Mouse (Mus musculus) granulocyte monocyte progenitor cell, adult 5-6 weeks (primary cell): ENCODE data around the gene Znrd1as. TPM values are rescaled to one million over a fixed set of nuclear protein-coding genes. Genes with fewer than 3 reads are reported as not detected.
A peak's percentile ranks its signal among the peaks of the same experiment; 100 is the strongest.

Experiments
- ATAC-seq: replicated peaks from 2 replicates; pipeline ENCODE4 v1.8.0; 2016; ENCODE audit warnings: mild to moderate bottlenecking, moderate TSS enrichment, inconsistent platforms; ENCODE audit not compliant: poor library complexity, severe bottlenecking
- total RNA-seq, 2 experiments: library from RNA; stranded (forward) in 1 of 2; stranded (reverse) in 1 of 2; fragments of 200-712, 200-1000 nt in 1 of 2; fragments of >200 nt in 1 of 2; fragmentation: Nextera tagmentation in 1 of 2; gene quantifications; 2 replicates each; pipeline ENCODE4 v1.2.3; 2014 to 2017

The Znrd1as gene
- total RNA-seq, 2 experiments from 2014 or later, result 1.1 to 9.1 TPM

DNA sequence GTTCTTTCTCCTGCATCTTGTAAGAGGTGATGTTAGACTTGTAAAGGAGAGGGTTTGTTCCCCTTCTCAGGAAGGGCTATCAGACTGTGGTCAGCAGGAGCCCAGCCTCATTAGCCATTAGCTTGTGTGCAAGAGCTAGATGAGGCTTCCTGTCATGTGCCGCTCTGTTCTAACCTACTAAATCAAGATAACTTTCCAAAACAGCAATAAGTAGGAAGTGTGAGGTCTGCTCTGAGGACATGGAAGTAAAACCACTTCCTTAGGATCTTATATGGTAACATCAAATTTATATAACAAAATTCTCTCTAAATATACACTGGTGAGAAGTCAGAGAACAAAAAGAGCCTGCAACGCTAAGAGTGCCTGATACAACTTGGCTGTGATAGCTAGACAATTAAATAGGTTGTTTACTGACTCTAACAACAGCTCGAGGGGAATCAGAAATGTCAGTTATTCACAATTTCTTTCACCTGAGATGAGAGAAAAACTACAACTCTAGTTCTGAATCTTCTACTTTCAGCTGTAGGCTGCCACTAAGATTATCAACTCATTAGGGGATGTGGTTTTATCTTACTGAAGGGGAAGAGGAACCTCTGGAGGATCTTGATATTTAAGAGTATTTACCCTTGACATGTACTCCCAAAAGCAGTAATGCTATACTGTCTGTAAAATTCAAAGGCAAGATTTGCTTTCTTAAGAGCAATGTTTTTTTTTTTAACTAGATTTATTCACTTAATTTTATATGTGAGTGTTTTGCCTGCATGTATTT is 34.1 kb downstream of the Znrd1as start:
- ATAC-seq, result peak; percentile 82

DNA sequence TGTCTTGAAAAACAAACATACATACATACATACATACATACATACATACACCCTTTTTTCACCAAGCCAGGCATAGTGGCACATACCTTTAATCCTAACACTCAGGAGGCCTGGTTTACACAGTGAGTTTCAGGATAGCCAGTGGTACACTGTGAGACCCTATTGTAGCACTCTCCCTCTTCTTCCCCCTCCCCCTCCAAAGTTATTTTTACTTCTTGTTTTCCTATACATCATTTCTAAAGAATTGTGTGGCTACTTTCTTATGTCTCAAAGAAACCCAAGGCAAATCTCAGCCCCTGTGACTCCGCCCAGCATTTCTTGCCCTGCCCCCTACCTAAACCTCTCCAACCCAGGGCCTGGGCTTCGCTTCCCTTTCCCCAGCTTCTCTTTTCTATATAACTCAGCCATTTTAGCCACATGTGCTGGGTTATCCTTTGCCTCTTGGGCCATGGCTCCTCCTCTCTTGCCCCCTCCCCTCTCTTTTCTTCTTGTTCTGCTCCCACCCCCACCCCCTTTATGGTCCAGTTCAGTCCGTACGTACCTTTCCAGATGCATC is 35.5 kb downstream of the Znrd1as start:
- ATAC-seq, result peak; percentile 38

DNA sequence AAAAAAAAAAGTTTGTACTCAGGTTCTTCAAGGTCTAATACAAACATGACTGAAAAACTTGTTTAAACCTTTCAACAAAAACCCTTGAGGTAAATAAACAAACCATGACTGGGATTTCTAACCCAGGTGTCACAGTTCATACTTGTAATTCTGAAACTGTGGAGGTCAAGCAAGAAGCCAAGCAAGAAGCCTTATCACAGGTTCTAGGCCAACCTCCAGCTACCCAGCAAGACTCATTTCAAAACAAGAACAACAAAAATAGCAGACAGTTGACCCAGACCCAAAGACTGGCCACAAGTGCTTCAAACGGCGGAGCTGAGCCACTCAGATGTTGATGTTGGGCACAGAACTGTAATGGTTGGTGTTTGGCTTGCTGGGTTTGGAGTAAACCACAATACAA is 36.1 kb downstream of the Znrd1as start:
- ATAC-seq, result no peak

DNA sequence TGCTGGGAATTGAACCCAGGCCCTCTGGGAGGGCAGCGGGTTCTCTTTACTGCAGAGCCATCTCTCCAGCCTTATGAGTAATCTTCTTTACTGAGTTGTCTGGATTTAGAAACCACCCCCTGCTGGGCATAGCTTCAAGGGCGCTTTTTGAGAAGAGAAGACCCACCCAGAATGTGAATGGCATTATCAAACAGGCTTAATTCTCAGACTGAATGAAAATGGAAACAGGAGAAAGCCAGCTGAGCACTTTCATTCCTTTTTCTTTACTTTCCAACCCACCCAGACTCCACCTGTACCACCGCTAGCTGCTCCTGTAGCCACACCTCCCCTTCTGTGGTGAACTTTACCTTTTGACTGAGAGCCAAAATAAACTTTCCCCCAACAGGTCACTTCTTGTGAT is 37.1 kb downstream of the Znrd1as start:
- no peak for ATAC-seq

DNA sequence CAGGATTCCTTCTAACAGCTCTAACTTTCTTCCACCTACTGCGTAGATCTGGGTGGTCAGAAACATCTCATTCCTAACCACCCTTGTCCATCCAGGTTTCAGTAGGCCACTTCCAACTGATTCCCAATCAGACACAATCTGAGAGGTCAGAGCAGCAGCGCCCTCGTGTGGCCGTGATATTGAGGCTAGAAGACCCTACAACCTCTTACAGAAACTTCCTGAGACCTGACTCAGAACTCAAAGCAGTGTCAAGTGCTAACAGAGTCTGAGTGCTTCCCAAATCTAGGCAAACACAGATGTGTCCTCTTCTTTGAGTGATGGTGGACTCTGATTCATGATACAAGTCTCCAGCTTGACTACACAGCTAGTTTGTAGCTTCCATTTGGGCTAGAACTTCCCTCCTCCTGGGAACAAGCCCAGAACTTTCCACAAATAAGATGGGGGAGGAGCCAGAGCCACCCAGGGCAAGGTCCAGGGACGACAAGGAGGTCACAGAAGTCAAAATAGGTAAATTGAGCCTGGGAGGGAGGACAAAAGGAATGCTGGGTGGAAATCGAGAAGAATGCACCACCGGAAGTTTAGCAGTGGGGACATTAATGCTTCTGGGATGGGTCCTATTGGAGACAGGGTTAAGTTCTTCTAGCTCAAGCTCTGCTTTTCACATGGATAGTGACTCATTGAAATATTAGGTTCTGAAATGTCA is 38.8 kb downstream of the Znrd1as start:
- ATAC-seq, result peak; percentile 45

DNA sequence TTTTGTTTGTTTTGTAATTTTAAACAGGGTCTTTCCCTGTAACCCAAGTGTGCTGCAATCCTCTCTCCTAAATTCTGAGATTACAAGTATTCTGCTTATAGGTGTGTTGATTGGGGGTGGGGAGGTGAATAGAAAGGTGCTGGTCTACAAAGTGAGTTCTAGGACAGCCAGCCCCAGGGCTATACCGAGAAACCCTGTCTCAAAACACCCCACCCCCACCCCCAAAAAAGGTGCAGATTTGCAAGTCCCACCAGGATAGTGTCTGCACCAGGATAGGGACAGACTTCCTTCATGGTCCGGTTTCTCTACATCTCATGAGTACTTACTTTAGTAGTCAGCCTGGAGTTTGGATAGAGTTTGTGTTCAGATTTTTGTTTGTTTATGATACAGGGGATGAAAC is 40.1 kb downstream of the Znrd1as start:
- ATAC-seq, result no peak

DNA sequence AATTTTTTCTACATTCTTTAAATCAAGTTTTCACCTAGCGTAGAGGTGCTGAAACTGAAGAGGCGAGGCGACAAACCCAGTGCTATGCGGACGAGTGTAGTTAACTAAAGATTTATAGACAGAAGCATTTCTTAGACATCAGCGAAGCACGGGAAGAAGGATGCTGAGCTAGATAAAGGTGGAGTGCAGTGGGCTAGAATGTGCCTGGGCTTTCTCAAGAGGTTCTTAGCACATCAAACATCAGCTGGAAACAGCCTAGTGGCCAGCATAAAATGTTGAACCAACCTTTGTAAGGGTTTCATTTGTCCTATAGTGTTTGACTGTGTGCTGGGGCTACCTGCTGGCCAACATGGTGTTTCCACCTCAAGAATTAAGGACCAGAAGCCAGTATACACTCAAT is 42.5 kb downstream of the Znrd1as start, which contains the start of gene Zfp57:
Zfp57 (plus strand) TSS at position 301 of the 400 bp plus-strand sequence.
- no peak for ATAC-seq

DNA sequence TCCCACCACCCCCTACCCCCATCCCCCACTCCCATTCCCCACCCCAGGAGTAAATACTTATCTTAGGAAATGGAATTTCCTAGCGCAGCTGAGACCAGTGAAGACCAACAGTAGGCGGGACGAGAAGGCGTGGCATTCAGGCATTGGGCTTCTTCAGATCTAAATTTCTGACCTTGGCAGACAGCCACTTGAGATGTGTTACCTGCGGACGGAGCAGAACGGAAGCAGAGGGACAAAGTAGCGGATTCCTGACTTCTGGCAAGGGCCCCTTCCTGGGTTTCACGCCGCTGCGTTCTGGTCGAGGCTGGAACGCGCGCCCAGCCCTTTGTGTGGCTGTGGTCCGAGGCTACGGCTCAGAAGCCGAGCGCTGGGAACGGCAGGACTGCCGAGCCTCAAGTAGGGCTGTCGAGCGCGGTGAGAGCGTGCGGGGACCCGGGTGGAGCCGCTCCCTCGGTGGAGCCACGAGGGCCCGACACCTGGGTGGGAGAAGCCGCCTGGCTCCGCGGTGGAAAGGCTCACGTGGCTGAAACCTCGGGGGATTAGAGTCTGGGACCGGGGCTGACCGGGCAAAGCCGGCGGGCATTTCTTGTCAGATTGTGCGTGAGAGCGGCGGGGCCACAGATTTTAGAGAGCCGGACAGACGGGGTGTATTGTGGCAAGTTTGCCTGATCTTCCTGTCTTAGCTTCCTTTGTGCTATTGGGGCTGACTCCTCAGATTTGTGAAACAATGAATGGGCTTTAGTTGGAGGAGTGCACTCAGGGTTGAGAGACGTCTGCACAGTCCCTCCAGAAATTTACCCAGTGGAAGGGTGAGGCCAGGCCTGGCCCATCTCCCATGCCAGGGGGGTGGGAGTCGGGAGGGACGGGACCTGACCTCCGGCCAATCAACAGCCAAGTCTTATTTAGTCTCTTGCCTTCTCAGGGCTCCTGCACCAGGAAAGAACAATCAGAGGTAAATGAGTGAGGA is 44.3 kb downstream of the Znrd1as start:
- peak; percentile 63 for ATAC-seq

DNA sequence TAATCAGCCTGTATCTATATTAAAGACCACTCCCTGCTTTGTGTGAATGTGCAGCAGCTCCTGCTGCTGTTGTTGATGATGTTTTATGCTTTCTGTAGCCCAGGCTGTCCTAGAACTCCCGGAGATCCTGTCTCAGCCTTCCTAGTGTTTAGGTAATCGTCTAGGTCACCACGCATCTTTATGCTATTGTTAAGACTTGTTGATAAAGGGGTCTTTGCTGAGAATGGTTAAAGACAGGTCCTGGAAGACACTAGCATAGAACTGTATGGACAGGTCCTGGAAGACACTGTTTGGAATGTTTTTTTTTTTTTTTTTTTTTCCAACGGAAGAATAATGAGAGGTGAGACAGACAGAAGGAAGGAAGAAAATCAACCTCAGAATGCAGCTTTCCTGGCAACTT is 45.0 kb downstream of the Znrd1as start:
- no peak for ATAC-seq

DNA sequence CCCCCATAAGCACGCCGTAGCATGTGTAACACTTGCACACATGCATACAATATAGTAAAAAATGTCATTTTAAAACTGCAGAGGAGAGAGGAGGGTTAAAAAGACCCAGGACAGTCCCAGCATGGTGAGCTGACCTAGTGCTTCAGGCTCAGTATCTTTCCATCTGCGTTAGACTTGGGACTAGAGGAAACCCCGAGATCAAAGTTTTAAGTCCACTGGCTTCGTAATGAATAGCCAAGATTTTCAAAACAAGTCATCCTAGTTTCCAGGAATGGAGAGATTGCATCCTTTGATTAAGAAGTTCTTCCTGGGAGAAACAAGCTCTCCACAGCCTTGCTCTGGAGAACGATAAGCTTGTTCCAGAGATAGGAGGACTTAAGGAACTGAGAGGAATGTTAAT is 49.8 kb downstream of the Znrd1as start:
- ATAC-seq, result no peak

DNA sequence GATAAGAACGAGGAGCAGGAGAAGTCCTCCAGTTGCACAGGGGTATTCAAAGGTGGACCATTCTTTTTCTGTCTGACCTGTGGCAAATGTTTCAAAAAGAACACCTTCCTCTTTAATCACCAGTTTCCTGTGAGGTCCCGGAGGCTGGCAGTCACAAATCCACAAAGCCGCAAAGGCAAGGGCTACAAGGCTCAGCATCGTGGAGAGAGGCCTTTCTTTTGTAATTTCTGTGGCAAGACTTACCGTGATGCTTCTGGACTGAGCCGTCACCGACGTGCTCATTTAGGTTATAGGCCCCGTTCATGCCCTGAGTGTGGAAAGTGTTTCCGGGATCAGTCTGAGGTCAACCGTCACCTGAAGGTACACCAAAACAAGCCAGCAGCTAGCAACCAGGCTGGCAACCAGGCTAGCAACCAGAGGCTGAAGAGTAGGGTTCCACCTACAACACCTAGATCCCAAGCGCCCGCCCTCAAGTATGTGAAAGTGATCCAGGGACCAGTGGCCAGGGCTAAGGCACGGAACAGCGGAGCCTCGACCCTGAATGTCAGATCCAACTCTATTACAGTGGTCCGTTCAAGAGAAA is 51.2 kb downstream of the Znrd1as start:
- ATAC-seq, result peak; percentile 96

DNA sequence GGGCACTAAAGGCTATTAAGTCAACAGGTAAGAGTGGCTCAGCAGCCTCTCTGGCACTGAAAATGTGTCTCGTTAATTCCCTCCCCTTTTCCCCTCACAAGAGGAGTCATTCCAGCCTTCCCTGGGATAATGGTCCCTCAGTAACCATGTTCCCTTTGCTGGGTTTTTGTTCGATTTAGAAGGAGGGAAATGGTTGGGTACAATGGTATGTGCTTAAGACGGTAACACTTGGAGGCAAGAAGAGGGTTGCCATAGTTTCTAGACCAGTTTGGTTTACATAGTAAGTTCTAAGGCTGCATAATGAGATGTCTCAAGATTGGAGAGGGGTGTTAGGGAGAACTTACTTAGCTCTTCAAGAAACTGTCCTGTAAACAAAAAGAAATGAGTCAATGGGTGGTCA is 53.3 kb downstream of the Znrd1as start:
- ATAC-seq, result no peak

DNA sequence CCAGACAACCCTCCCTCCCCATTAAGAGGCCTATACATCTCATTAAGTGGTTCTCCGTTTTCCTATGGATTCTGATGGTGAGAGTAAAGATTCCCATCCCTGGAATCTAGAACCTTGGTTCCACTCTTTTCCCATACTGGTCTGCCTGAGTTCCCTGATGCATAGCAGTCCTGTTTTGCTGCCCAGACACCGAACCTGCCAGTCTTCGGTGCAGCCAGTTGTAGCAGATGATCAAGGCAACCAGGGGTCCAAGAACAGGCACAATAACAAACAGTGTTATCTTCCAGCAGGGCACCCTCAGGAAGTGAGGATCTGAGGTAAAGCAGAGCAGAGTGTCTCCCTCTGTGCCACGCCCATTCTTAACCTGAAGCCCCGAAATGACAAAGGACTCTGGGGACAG is 53.7 kb downstream of the Znrd1as start:
- no peak for ATAC-seq

Other genes with a start within 250 kb of the Znrd1as start
- gene H2-M10.5, start 185.7 kb upstream of the Znrd1as start, total RNA-seq (2014; fragmentation: Nextera tagmentation), result not detected in 2 replicates
- gene H2-M10.5, start 185.7 kb upstream of the Znrd1as start, total RNA-seq (2017), result not detected in 2 replicates
- not detected in 2 replicates for gene H2-M10.6, start 146.4 kb upstream of the Znrd1as start, total RNA-seq (2014; fragmentation: Nextera tagmentation)
- gene H2-M10.6, start 146.4 kb upstream of the Znrd1as start, total RNA-seq (2017), result not detected in 2 replicates
- gene Trim26, start 121.5 kb upstream of the Znrd1as start, total RNA-seq (2014; fragmentation: Nextera tagmentation), result 16.1 and 25.1 TPM in 2 replicates
- 8.4 and 11.9 TPM in 2 replicates for gene Trim26, start 121.5 kb upstream of the Znrd1as start, total RNA-seq (2017)
- not detected in 2 replicates for gene Trim15, start 91.4 kb upstream of the Znrd1as start, total RNA-seq (2014; fragmentation: Nextera tagmentation)
- not detected in 2 replicates for gene Trim15, start 91.4 kb upstream of the Znrd1as start, total RNA-seq (2017)
- gene Trim10, start 89.0 kb upstream of the Znrd1as start, total RNA-seq (2014; fragmentation: Nextera tagmentation), result not detected in 2 replicates
- 0.39 TPM in 1 of 2 replicates, not detected in the other for gene Trim10, start 89.0 kb upstream of the Znrd1as start, total RNA-seq (2017)
- not detected in 2 replicates for gene Trim40, start 68.5 kb upstream of the Znrd1as start, total RNA-seq (2014; fragmentation: Nextera tagmentation)
- gene Trim40, start 68.5 kb upstream of the Znrd1as start, total RNA-seq (2017), result not detected in 2 replicates
- not detected in 2 replicates for gene Trim31, start 60.5 kb upstream of the Znrd1as start, total RNA-seq (2014; fragmentation: Nextera tagmentation)
- gene Trim31, start 60.5 kb upstream of the Znrd1as start, total RNA-seq (2017), result not detected in 2 replicates
- not detected in 2 replicates for gene Rnf39, start 15.7 kb upstream of the Znrd1as start, total RNA-seq (2014; fragmentation: Nextera tagmentation)
- gene Rnf39, start 15.7 kb upstream of the Znrd1as start, total RNA-seq (2017), result not detected in 2 replicates
- gene Ppp1r11, start 6.9 kb upstream of the Znrd1as start, total RNA-seq (2014; fragmentation: Nextera tagmentation), result 81.0 and 96.9 TPM in 2 replicates
- gene Ppp1r11, start 6.9 kb upstream of the Znrd1as start, total RNA-seq (2017), result 91.6 and 110 TPM in 2 replicates
- gene Znrd1, start within 50 bp of the Znrd1as start, total RNA-seq (2014; fragmentation: Nextera tagmentation), result 81.6 and 134 TPM in 2 replicates
- gene Znrd1, start within 50 bp of the Znrd1as start, total RNA-seq (2017), result 25.6 and 35.4 TPM in 2 replicates
- not detected in 2 replicates for gene 2410137M14Rik, start 22.6 kb downstream of the Znrd1as start, total RNA-seq (2014; fragmentation: Nextera tagmentation)
- not detected in 2 replicates for gene 2410137M14Rik, start 22.6 kb downstream of the Znrd1as start, total RNA-seq (2017)
- not detected in 2 replicates for gene H2-M5, start 30.9 kb downstream of the Znrd1as start, total RNA-seq (2014; fragmentation: Nextera tagmentation)
- not detected in 2 replicates for gene H2-M5, start 30.9 kb downstream of the Znrd1as start, total RNA-seq (2017)
- gene Zfp57, start 42.6 kb downstream of the Znrd1as start, total RNA-seq (2014; fragmentation: Nextera tagmentation), result 1.2 TPM in 1 of 2 replicates, not detected in the other
- 0.57 TPM in 1 of 2 replicates, not detected in the other for gene Zfp57, start 42.6 kb downstream of the Znrd1as start, total RNA-seq (2017)
- gene Mog, start 64.8 kb downstream of the Znrd1as start, total RNA-seq (2014; fragmentation: Nextera tagmentation), result not detected in 2 replicates
- not detected in 2 replicates for gene Mog, start 64.8 kb downstream of the Znrd1as start, total RNA-seq (2017)
- gene Gabbr1, start 87.4 kb downstream of the Znrd1as start, total RNA-seq (2014; fragmentation: Nextera tagmentation), result 1.3 and 2.0 TPM in 2 replicates
- 0.57 and 1.7 TPM in 2 replicates for gene Gabbr1, start 87.4 kb downstream of the Znrd1as start, total RNA-seq (2017)
- gene Olfr90, start 129.9 kb downstream of the Znrd1as start, total RNA-seq (2014; fragmentation: Nextera tagmentation), result not detected in 2 replicates
- not detected in 2 replicates for gene Olfr90, start 129.9 kb downstream of the Znrd1as start, total RNA-seq (2017)
- not detected in 2 replicates for gene Olfr91, start 139.7 kb downstream of the Znrd1as start, total RNA-seq (2014; fragmentation: Nextera tagmentation)
- gene Olfr91, start 139.7 kb downstream of the Znrd1as start, total RNA-seq (2017), result not detected in 2 replicates
- not detected in 2 replicates for gene Olfr92, start 161.5 kb downstream of the Znrd1as start, total RNA-seq (2014; fragmentation: Nextera tagmentation)
- not detected in 2 replicates for gene Olfr92, start 161.5 kb downstream of the Znrd1as start, total RNA-seq (2017)
- gene Olfr93, start 202.9 kb downstream of the Znrd1as start, total RNA-seq (2014; fragmentation: Nextera tagmentation), result not detected in 2 replicates
- gene Olfr93, start 202.9 kb downstream of the Znrd1as start, total RNA-seq (2017), result not detected in 2 replicates
- not detected in 2 replicates for gene Ubd, start 235.3 kb downstream of the Znrd1as start, total RNA-seq (2014; fragmentation: Nextera tagmentation)
- gene Ubd, start 235.3 kb downstream of the Znrd1as start, total RNA-seq (2017), result not detected in 2 replicates
- not detected in 2 replicates for gene Olfr94, start 242.4 kb downstream of the Znrd1as start, total RNA-seq (2014; fragmentation: Nextera tagmentation)
- not detected in 2 replicates for gene Olfr94, start 242.4 kb downstream of the Znrd1as start, total RNA-seq (2017)